Mouse (Mus musculus) lung, postnatal 0 days (tissue): Measurements from ENCODE around the gene Dynlt1f.
"Not testable (repeated sequence)": the region's sequence is repeated elsewhere in the genome, so short reads cannot be mapped to it uniquely, and the experiment has no call there.

Source experiments
- CTCF ChIP-seq: IDR thresholded peaks from 2 replicates; pipeline ENCODE4 v1.5.1; 2016; ENCODE audit warnings: antibody characterized with exemption, mild to moderate bottlenecking
- EP300 ChIP-seq: IDR thresholded peaks from 2 replicates; pipeline ENCODE4 v1.6.1; 2016; ENCODE audit warnings: antibody characterized with exemption, mild to moderate bottlenecking, control low read depth

- not testable (repeated sequence) for TF ChIP-seq CTCF, EP300
Observed at GRCm38 (mm10) chr17:6640771-6641429, 14.8 kb downstream of the Dynlt1f start.
